In genomic region chr2:84888657-84889315, GRCm38 (mm10) we compare ENCODE assay signal across 8 mouse cellular contexts. TPM values are rescaled to one million over a fixed set of nuclear protein-coding genes. Genes with fewer than 3 reads are reported as not detected.
DNase-seq lines count a peak whose midpoint lies in the region; ATAC-seq and TF ChIP-seq lines count a peak whose summit lies in the region.

No protein-coding gene starts in this region.

- peak; percentile 64 for ATAC-seq in common myeloid progenitor, adult 5-6 weeks (replicated peaks; ENCODE audit: low read depth, poor library complexity, severe bottlenecking)
- ATAC-seq in granulocyte monocyte progenitor cell, adult 5-6 weeks (replicated peaks; ENCODE audit: poor library complexity, severe bottlenecking): peak; percentile 57
- 0 out of 2 replicates have a peak, but pooled peaks have one; percentile 16 for ATAC-seq in intestine, embryonic 15.5 days
- no peak for ATAC-seq in limb, embryonic 12.5 days (ENCODE audit: insufficient number of reproducible peaks, insufficient read depth, low FRiP score, low TSS enrichment, low read depth)
- ATAC-seq in midbrain, embryonic 12.5 days (ENCODE audit: low FRiP score, low read depth): no peak

- TF ChIP-seq CTCF in small intestine, adult 2 months (IDR thresholded peaks at IDR 0.05; ENCODE audit: extremely low read depth, insufficient read length, insufficient replicate concordance, low read depth, low read length): peak; percentile 61; the same call in 1 of the 2 replicates

- no peak for TF ChIP-seq POLR2A in small intestine, adult 2 months (IDR thresholded peaks at IDR 0.05; ENCODE audit: low read depth, low read length)

- H3K27me3 ChIP-seq in intestine, embryonic 15.5 days (replicated peaks): peaks cover 56% of the 10 kb centered on the region
- peaks cover 78% of the 10 kb centered on the region for H3K27me3 ChIP-seq in limb, embryonic 12.5 days
- peaks cover 70% of the 10 kb centered on the region for H3K27me3 ChIP-seq in midbrain, embryonic 12.5 days
- H3K27me3 ChIP-seq in small intestine, adult 2 months (ENCODE audit: control insufficient read depth, insufficient read depth, low read length): peaks cover 45% of the 10 kb centered on the region

- H3K4me2 ChIP-seq in intestine, embryonic 15.5 days (replicated peaks): peak overlapping the region; percentile 73
- peak overlapping the region; percentile 39 for H3K4me2 ChIP-seq in limb, embryonic 12.5 days
- H3K4me2 ChIP-seq in midbrain, embryonic 12.5 days (replicated peaks): peak overlapping the region; percentile 94

- H3K9ac ChIP-seq in intestine, embryonic 15.5 days: no peak overlapping the region; the same call in 1 of the 2 replicates
- H3K9ac ChIP-seq in limb, embryonic 12.5 days (replicated peaks): 0 out of 2 replicates have a peak overlapping the region, but pooled peaks have one; percentile 4
- H3K9ac ChIP-seq in midbrain, embryonic 12.5 days (replicated peaks): peak overlapping the region; percentile 24; the same call in 1 of the 2 replicates

- H3K36me3 ChIP-seq in intestine, embryonic 15.5 days: no peaks in the 10 kb centered on the region
- H3K36me3 ChIP-seq in limb, embryonic 12.5 days: no peaks in the 10 kb centered on the region
- H3K36me3 ChIP-seq in midbrain, embryonic 12.5 days: no peaks in the 10 kb centered on the region
- H3K36me3 ChIP-seq in small intestine, adult 2 months (ENCODE audit: control insufficient read depth, insufficient read depth, low read length): no peaks in the 10 kb centered on the region

- H3K4me3 ChIP-seq in intestine, embryonic 15.5 days (replicated peaks): peak overlapping the region; percentile 27
- H3K4me3 ChIP-seq in limb, embryonic 12.5 days (replicated peaks): peak overlapping the region; percentile 27
- H3K4me3 ChIP-seq in midbrain, embryonic 12.5 days: peak overlapping the region; percentile 30
- H3K4me3 ChIP-seq in small intestine, adult 2 months (ENCODE audit: low read depth, low read length): peak overlapping the region; percentile 7; the same call in 1 of the 2 replicates

- H3K4me1 ChIP-seq in intestine, embryonic 15.5 days (replicated peaks): peaks cover 31% of the 10 kb centered on the region
- H3K4me1 ChIP-seq in limb, embryonic 12.5 days (replicated peaks): peaks cover 36% of the 10 kb centered on the region
- peaks cover 34% of the 10 kb centered on the region for H3K4me1 ChIP-seq in midbrain, embryonic 12.5 days
- H3K4me1 ChIP-seq in small intestine, adult 2 months (ENCODE audit: control insufficient read depth, insufficient read depth, insufficient read length, low read length): peaks cover 7% of the 10 kb centered on the region; the same call in 1 of the 2 replicates

- 2% methylated on average over 28 of the region's 28 CpGs for WGBS in intestine, embryonic 15.5 days
- WGBS in limb, embryonic 12.5 days: 1% methylated on average over 28 of the region's 28 CpGs
- 2% methylated on average over 27 of the region's 28 CpGs for WGBS in midbrain, embryonic 12.5 days
- 6% methylated on average over 28 of the region's 28 CpGs for WGBS in small intestine, adult 2 months

- H3K9me3 ChIP-seq in intestine, embryonic 15.5 days: no peaks in the 10 kb centered on the region
- no peaks in the 10 kb centered on the region for H3K9me3 ChIP-seq in limb, embryonic 12.5 days
- no peaks in the 10 kb centered on the region for H3K9me3 ChIP-seq in midbrain, embryonic 12.5 days

- peak; percentile 74 to 91 for DNase-seq in adrenal gland, adult (ENCODE audit: inconsistent age in 2 of 2, low spot score in 1 of 2)
- no peak for DNase-seq in adrenal gland, postnatal 4 days (ENCODE audit: low spot score in 2 of 2)

- no peak overlapping the region for H3K27ac ChIP-seq in intestine, embryonic 15.5 days
- H3K27ac ChIP-seq in limb, embryonic 12.5 days: no peak overlapping the region
- H3K27ac ChIP-seq in midbrain, embryonic 12.5 days (replicated peaks): no peak overlapping the region
- H3K27ac ChIP-seq in small intestine, adult 2 months (ENCODE audit: insufficient read depth, low read depth, low read length): no peak overlapping the region

RNA-seq across cellular contexts. Expression of gene Rtn4rl2, which starts 2.3 kb away (rescaled TPM):
- total RNA-seq in adrenal gland, postnatal 4 days (2021): 1 to 10 TPM; 2.2 to 3.4 TPM
- total RNA-seq in common myeloid progenitor, adult 5-6 weeks (2017): not detected in 2 replicates
- not detected in 2 replicates for total RNA-seq in granulocyte monocyte progenitor cell, adult 5-6 weeks (2014; fragmentation: Nextera tagmentation)
- total RNA-seq in granulocyte monocyte progenitor cell, adult 5-6 weeks (2017): not detected in 2 replicates
- 1.2 and 1.7 TPM in 2 replicates for polyA plus RNA-seq in intestine, embryonic 15.5 days (2015; fragmentation: Nextera tagmentation; extraction: Ambion mirVana)
- polyA plus RNA-seq in limb, embryonic 12.5 days (2016; fragmentation: Nextera tagmentation; extraction: Ambion mirVana): 0.84 and 0.95 TPM in 2 replicates
- 4.1 and 5.4 TPM in 2 replicates for polyA plus RNA-seq in midbrain, embryonic 12.5 days (2016; fragmentation: Nextera tagmentation; extraction: Ambion mirVana)
- 4.8 and 11.8 TPM in 2 replicates for polyA plus RNA-seq in small intestine, adult 2 months (2012; rRNA removed)

RNA-seq across cellular contexts. Expression of gene Slc43a3, which starts 47.6 kb away (rescaled TPM):
- total RNA-seq in adrenal gland, postnatal 4 days (2021): 10 to 100 TPM; 66.4 to 68.4 TPM
- 91.9 and 105 TPM in 2 replicates for total RNA-seq in common myeloid progenitor, adult 5-6 weeks (2017)
- 123 and 129 TPM in 2 replicates for total RNA-seq in granulocyte monocyte progenitor cell, adult 5-6 weeks (2014; fragmentation: Nextera tagmentation)
- 96.1 and 109 TPM in 2 replicates for total RNA-seq in granulocyte monocyte progenitor cell, adult 5-6 weeks (2017)
- polyA plus RNA-seq in intestine, embryonic 15.5 days (2015; fragmentation: Nextera tagmentation; extraction: Ambion mirVana): 45.4 and 48.2 TPM in 2 replicates
- 30.0 and 33.9 TPM in 2 replicates for polyA plus RNA-seq in limb, embryonic 12.5 days (2016; fragmentation: Nextera tagmentation; extraction: Ambion mirVana)
- polyA plus RNA-seq in midbrain, embryonic 12.5 days (2016; fragmentation: Nextera tagmentation; extraction: Ambion mirVana): 10.5 and 14.1 TPM in 2 replicates
- 14.4 and 31.1 TPM in 2 replicates for polyA plus RNA-seq in small intestine, adult 2 months (2012; rRNA removed)

RNA-seq across cellular contexts. Expression of gene Slc43a1, which starts 50.1 kb away (rescaled TPM):
- total RNA-seq in adrenal gland, postnatal 4 days (2021): 10 to 100 TPM in 1 of 2 experiments, 1 to 10 TPM in 1; 8.8 to 11.1 TPM
- total RNA-seq in common myeloid progenitor, adult 5-6 weeks (2017): 21.0 and 23.4 TPM in 2 replicates
- total RNA-seq in granulocyte monocyte progenitor cell, adult 5-6 weeks (2014; fragmentation: Nextera tagmentation): 14.6 and 23.4 TPM in 2 replicates
- total RNA-seq in granulocyte monocyte progenitor cell, adult 5-6 weeks (2017): 11.5 and 11.8 TPM in 2 replicates
- polyA plus RNA-seq in intestine, embryonic 15.5 days (2015; fragmentation: Nextera tagmentation; extraction: Ambion mirVana): 15.0 and 16.3 TPM in 2 replicates
- polyA plus RNA-seq in limb, embryonic 12.5 days (2016; fragmentation: Nextera tagmentation; extraction: Ambion mirVana): 21.1 and 23.8 TPM in 2 replicates
- polyA plus RNA-seq in midbrain, embryonic 12.5 days (2016; fragmentation: Nextera tagmentation; extraction: Ambion mirVana): 9.5 and 10.2 TPM in 2 replicates
- 1.8 and 4.4 TPM in 2 replicates for polyA plus RNA-seq in small intestine, adult 2 months (2012; rRNA removed)

Comparison
In these comparisons a context has a peak if more than half of its experiments do, and no peak if none do; other contexts are left out.
1. DNase-seq: peak in adrenal gland, adult (2 of 2); none in adrenal gland, postnatal 4 days (0 of 2).
2. ATAC-seq: peak in common myeloid progenitor, adult 5-6 weeks (single experiment), granulocyte monocyte progenitor cell, adult 5-6 weeks (single experiment) and intestine, embryonic 15.5 days (single experiment); none in limb, embryonic 12.5 days (single experiment) and midbrain, embryonic 12.5 days (single experiment).
3. H3K4me2 ChIP-seq: peak in every context shown above with its lines; median percentile 94 in midbrain, embryonic 12.5 days; 73 in intestine, embryonic 15.5 days; 39 in limb, embryonic 12.5 days.
4. Peak in every context shown above with its lines, with median percentiles within 50 percentile points of each other: H3K4me3 ChIP-seq.